Comparison of ENCODE assay signal across 10 mouse cellular contexts in genomic region chr9:98340427-98340826, GRCm38 (mm10).
"Had no signal": no experiment of that assay in that cellular context is flagged by ENCODE, and none has a peak within 500 bp of the region (broad histone marks: within the 10 kb centered on the region; RNA-seq: fewer than 3 reads in every experiment).

No protein-coding gene starts in this region.

- H3K4me2 ChIP-seq: intestine, embryonic 15.5 days; liver, embryonic 12.5 days; lung, embryonic 14.5 days; midbrain, embryonic 12.5 days had no signal

- H3K27me3 ChIP-seq: intestine, embryonic 15.5 days; liver, embryonic 12.5 days; megakaryocyte, embryonic 14.5 days; midbrain, embryonic 12.5 days had no signal

- DNase-seq: right cerebral cortex, postnatal 14 days; thymus, postnatal 36 days had no signal

- H3K36me3 ChIP-seq: intestine, embryonic 15.5 days; limb, embryonic 10.5 days; midbrain, embryonic 12.5 days had no signal

- H3K4me1 ChIP-seq: limb, embryonic 10.5 days had no signal

- H3K9ac ChIP-seq: intestine, embryonic 15.5 days; liver, embryonic 12.5 days; lung, embryonic 14.5 days; midbrain, embryonic 12.5 days had no signal

- H3K4me3 ChIP-seq: intestine, embryonic 15.5 days; left cerebral cortex, adult 2 months; limb, embryonic 10.5 days; liver, embryonic 12.5 days; megakaryocyte, embryonic 14.5 days; midbrain, embryonic 12.5 days had no signal

- H3K9me3 ChIP-seq: intestine, embryonic 15.5 days; limb, embryonic 10.5 days; liver, embryonic 12.5 days; midbrain, embryonic 12.5 days had no signal

- H3K27ac ChIP-seq: intestine, embryonic 15.5 days; left cerebral cortex, adult 2 months; limb, embryonic 10.5 days; liver, embryonic 12.5 days; macrophage; midbrain, embryonic 12.5 days had no signal
